Mouse (Mus musculus) kidney, adult 18-20 months (tissue): ENCODE data around the gene Dynlrb2.

Source experiments
- DNase-seq: peaks from one replicate; pipeline ENCODE4 v3.0.0; 2021

Gene Dynlrb2

DNA sequence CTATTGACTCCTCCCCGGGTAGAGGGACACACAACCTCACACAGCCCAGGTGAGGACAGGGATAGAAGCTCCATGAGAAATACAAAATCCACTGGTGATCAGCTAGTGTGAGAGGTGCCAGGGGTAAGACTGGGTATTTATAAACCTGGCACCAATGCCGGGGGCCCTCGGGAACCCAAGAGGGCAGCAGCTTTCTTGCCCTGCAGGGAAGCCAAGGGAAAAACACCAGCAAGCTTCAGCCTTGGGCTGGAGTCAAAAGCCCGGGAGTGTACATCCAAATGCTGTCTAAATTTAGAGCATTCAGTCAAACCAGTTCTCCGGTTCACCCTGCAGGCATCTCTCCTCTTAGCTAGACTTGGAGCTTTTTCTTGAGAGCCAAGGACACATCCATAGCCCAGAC is 38.1 kb downstream of the Dynlrb2 start:
- no peak for DNase-seq

DNA sequence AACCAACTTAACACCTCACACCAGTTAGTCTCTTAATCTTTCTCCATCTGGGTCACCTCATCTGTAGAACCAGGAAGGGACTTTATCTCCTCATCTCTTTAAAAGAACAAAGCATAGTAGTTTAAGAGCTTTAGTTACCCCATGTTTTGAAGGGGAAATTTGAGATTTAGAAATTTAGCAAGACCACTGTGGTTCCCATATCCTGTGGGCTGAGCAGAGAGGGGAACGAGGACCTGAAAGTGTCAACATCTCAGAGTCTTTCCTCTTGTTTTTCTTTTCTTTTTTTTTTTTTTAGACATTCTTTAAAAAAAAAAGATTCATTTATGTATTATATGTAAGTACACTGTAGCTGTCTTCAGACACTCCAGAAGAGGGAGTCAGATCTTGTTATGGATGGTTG is 38.6 kb downstream of the Dynlrb2 start:
- DNase-seq = no peak

DNA sequence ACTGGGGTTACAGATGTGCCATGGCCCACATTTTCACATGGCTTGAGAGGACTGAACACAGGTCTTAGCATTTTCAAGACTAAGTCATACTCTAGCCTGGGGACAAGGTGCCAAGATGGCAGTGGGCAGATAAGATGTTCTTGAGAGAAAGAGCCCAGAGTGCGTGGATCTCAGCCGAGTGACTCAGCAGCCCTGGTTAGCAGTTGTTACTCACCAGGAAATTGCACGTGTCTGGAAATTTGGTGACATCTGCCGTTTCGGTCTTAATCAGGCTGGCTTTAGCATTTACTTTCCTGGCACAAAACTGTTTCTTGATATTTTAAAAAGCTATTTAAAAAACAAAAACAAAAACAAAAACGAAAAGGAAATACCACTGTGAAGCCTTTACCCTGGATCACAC is 47.5 kb downstream of the Dynlrb2 start:
- DNase-seq = no peak

DNA sequence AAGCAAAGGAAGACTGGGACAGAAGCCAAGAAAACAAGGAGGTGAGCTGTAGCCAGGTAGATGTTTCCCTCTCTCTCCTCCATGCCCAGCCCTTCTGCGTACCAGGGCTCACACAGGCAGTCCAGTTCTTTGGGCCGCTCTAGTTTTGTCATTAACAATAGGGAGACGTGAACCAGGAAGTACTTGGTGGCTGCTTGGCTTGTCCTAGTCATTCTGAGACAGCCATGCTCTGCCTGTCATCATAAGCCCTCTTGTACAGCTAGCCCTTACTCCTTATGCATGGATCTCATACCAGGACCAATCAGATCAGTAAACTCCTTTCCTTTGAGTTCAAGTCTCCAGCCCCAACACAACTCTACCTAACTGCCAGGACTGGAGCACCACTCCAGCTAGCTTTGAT is 48.0 kb downstream of the Dynlrb2 start:
- DNase-seq = no peak
